Mouse (Mus musculus) MN1 (cell line): ENCODE measurements around the gene Igfbp4.

Experiments
- DNase-seq: peaks from one replicate; pipeline ENCODE4 v3.0.0-alpha.2; 2016; ENCODE audit warnings: low spot score

The Igfbp4 gene

GRCm38 (mm10) chr11:99041841-99042780, 1.1 kb downstream of the Igfbp4 start:
- peak; percentile 29 for DNase-seq

- DNase-seq, result peak; percentile 68
Observed at GRCm38 (mm10) chr11:99042834-99043431, 1.9 kb downstream of the Igfbp4 start.

DNA sequence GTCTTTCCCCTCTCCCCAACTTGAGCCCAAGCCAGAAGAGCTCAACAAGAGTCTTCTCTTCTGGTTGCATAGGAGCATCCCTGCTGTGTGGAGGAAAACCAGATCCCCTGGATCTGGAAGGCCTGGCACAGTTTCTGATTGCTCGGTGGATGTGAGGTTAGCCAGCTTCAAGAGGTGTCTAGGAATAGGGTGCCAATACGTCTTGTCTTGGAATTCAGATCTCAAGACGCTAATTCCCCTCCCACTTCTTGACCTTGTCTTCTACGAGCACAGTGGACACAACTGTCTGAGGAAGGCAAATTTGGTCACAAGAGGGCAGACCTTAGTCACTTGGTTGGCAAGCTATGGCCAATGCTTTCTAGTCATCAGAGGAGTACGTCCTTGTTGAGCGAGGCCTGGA, 2.6 kb downstream of the Igfbp4 start:
- peak; percentile 87 for DNase-seq

- no peak for DNase-seq
Observed at GRCm38 (mm10) chr11:99044306-99044705, 3.3 kb downstream of the Igfbp4 start.

GRCm38 (mm10) chr11:99045159-99045889, 4.3 kb downstream of the Igfbp4 start:
- no peak for DNase-seq

GRCm38 (mm10) chr11:99047120-99047519, 6.1 kb downstream of the Igfbp4 start:
- DNase-seq, result peak; percentile 95

- DNase-seq, result peak; percentile 48
Observed at GRCm38 (mm10) chr11:99047643-99048042, 6.6 kb downstream of the Igfbp4 start.

- DNase-seq, result peak; percentile 21
Observed at GRCm38 (mm10) chr11:99055143-99055542, 14.1 kb downstream of the Igfbp4 start.

- DNase-seq, result peak; percentile 69
Observed at GRCm38 (mm10) chr11:99055571-99056452, 14.8 kb downstream of the Igfbp4 start.

GRCm38 (mm10) chr11:99060435-99060834, 19.4 kb downstream of the Igfbp4 start:
- DNase-seq, result no peak

DNA sequence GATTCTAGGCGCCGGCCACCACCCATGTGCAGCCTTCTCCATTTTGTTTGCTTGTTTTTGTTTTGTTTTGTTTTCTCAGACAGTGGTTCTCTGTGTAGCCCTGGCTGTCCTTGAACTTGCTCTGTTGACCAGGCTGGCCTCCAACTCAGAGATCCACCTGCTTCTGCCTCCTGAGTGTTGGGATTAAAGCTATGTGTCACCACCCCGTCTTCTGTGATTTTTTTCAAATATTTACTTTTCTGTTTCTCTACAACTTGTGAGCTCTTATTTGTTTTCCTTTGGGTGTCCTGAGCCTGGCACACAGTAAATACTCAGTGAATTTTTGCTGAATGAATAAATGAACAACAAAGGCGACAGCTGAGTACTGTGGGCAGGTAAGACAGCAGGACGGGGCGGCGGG, 21.6 kb downstream of the Igfbp4 start:
- no peak for DNase-seq

DNA sequence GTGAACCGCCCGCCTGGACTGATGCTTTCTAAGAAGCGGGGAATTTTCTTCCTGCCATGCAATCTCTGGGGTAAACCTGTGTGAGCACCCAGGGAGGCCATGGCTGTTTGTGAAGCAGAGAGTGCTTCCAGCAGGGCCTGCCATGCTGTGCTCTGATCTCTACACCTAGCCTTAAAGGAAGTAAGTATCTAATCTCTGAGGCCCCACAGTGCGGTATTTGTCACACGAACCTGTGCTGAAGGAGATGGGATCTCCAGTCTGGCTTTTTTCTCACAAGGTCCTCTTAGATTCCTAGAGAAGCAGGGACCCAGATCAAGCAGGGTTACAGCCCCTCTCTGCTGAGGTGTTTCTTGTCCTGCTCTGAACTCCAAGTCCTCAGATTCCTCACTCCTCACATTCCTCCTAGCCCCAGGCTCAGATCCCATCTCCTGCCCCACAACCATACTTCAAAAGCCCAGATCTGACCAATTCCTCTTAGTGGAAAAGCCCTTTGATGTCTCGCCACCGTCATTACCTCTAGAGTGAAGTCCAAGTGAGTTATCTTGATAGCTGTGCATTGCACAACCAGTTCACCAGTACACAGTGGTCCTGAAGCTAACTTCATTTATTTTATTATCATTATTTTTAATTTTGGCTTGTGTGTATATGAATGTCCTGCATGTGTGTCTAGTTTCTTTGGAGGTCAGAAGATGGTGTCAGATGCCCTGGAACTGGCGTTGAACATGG, 22.5 kb downstream of the Igfbp4 start:
- no peak for DNase-seq

- no peak for DNase-seq
Observed at GRCm38 (mm10) chr11:99065353-99065752, 24.3 kb downstream of the Igfbp4 start.

GRCm38 (mm10) chr11:99065979-99066378, 24.9 kb downstream of the Igfbp4 start:
- DNase-seq, result peak; percentile 88

DNA sequence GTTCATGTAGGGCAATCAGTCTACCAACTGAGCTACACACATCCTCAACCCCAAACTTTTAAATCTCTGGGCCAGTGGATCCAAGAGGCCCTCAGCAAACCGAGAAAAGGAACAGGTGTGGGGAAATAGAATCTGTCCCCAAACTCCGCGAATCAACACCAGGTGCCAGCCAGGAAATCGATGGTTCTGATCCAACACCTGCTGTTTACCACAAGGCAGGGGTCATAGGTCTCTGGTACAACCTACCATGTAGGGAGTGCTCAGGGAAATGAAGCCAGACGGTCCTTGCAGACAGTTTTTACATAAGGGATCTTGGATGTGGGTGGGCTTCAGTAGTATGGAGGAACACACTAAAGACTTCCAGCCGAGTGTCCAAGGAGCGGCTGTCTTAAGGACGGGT, 26.5 kb downstream of the Igfbp4 start:
- no peak for DNase-seq

DNA sequence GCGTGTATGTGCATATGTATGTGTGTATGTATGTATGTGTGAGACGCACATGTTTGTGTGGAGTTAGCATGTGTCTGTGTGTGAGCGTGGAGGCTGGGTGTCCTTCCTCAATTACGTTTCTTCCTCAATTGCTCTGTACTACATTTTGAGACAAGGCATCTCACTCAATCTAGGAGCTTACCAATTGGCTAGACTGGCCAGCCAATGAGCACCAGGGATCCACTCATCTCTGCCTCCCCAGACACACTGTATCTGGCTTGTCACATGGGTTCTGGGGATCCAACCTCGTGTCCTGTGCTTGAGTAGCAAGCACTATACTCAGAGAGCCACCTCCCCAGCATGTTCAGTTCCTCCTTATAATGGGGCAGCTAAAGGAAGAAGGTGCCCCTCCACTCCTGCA, 27.4 kb downstream of the Igfbp4 start:
- DNase-seq, result no peak

DNA sequence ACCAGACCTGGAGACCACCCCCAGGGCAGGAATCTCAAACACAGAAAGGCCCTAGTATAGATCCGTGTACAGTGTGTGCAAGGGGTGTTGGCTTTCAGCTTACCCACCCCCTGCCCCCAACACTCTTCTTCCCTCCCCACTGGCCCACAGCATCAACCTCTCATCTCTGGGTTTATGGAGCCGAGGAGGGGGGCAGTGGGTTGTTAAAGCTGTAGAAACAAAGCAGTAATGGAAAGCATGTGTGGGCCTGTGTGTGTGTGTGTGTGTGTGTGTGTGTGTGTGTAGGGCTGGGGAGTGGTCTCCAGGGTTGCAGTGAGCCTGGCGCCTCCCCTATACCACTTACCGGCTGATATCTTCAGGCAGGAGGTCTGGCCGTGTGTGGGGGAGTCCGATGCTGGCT, 30.8 kb downstream of the Igfbp4 start:
- no peak for DNase-seq

GRCm38 (mm10) chr11:99073781-99074180, 32.7 kb downstream of the Igfbp4 start:
- no peak for DNase-seq

- DNase-seq, result no peak
Observed at GRCm38 (mm10) chr11:99076744-99077319, 35.8 kb downstream of the Igfbp4 start.

DNA sequence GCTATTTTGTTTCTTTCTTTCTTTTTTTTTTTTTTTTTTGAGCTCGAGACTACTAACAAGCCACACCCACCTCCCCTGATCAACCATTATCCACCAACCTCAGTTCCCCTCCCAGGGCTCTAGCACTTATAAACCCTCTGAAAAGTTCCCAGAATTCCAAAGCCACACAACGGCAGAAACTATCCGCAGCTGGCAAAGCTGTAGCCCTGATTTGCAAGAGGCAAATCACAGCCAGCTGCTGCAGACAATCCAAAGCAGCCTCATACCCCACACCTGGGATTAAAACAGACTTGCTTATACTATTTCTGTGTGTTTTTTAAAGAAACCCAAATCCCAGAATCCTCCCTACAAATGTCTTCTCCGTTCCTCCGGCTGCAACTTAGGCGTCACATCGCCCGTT, 36.8 kb downstream of the Igfbp4 start:
- DNase-seq, result no peak
